22 mouse cellular contexts compared by ENCODE assay signal in genomic region chr13:3805132-3805531, GRCm38 (mm10). TPM values are rescaled to one million over a fixed set of nuclear protein-coding genes. Genes with fewer than 3 reads are reported as not detected.
DNase-seq lines count a peak whose midpoint lies in the region; ATAC-seq lines count a peak whose summit lies in the region.
"Had no signal": no experiment of that assay in that cellular context is flagged by ENCODE, and none has a peak within 500 bp of the region (broad histone marks: within the 10 kb centered on the region; RNA-seq: fewer than 3 reads in every experiment).

No protein-coding gene starts in this region.

- ATAC-seq in forebrain, embryonic 11.5 days (replicated peaks; ENCODE audit: low FRiP score) = no peak
- ATAC-seq: forebrain, embryonic 14.5 days; inflammation-experienced regulatory T-cells, adult 6 months; liver, embryonic 12.5 days had no signal

- H3K27ac ChIP-seq in forebrain, embryonic 11.5 days (ENCODE audit: low read depth, low read length) = no peak overlapping the region
- H3K27ac ChIP-seq: liver, embryonic 12.5 days; neural tube, embryonic 13.5 days had no signal

- H3K4me2 ChIP-seq in forebrain, embryonic 11.5 days (ENCODE audit: low read depth, low read length, severe bottlenecking) = no peak overlapping the region
- H3K4me2 ChIP-seq: embryonic facial prominence, embryonic 15.5 days; liver, embryonic 12.5 days; neural tube, embryonic 13.5 days had no signal

- no peaks in the 10 kb centered on the region for H3K4me1 ChIP-seq in forebrain, embryonic 11.5 days (replicated peaks; ENCODE audit: control insufficient read depth, insufficient read depth, low read length)
- H3K4me1 ChIP-seq: neural tube, embryonic 13.5 days had no signal

- no peaks in the 10 kb centered on the region for H3K27me3 ChIP-seq in forebrain, embryonic 11.5 days (ENCODE audit: control insufficient read depth, insufficient read depth, low read length)
- H3K27me3 ChIP-seq: CH12.LX; embryonic facial prominence, embryonic 15.5 days; liver, embryonic 12.5 days; neural tube, embryonic 13.5 days had no signal

- no peak overlapping the region for H3K9ac ChIP-seq in forebrain, embryonic 11.5 days (ENCODE audit: low read length)
- H3K9ac ChIP-seq: embryonic facial prominence, embryonic 15.5 days; liver, embryonic 12.5 days; neural tube, embryonic 13.5 days had no signal

- H3K36me3 ChIP-seq in forebrain, embryonic 11.5 days (ENCODE audit: control insufficient read depth, insufficient read depth, low read length) = no peaks in the 10 kb centered on the region
- H3K36me3 ChIP-seq: embryonic facial prominence, embryonic 15.5 days; liver, embryonic 12.5 days; neural tube, embryonic 13.5 days had no signal

- intact Hi-C loops in left cerebral cortex, postnatal 4 days (cut with DNase I) = no loop called here
- intact Hi-C loops in left cerebral cortex, postnatal 14 days (cut with DNase I) = no loop called here

- no peaks in the 10 kb centered on the region for H3K9me3 ChIP-seq in forebrain, embryonic 11.5 days (ENCODE audit: control insufficient read depth, low read length)
- H3K9me3 ChIP-seq: embryonic facial prominence, embryonic 15.5 days; liver, embryonic 12.5 days; neural tube, embryonic 13.5 days had no signal

- H3K4me3 ChIP-seq in forebrain, embryonic 11.5 days (ENCODE audit: low read depth, low read length) = no peak overlapping the region
- H3K4me3 ChIP-seq: embryonic facial prominence, embryonic 15.5 days; liver, embryonic 12.5 days; neural tube, embryonic 13.5 days had no signal

- peak; percentile 27 for DNase-seq in adrenal gland, adult 2 months
- no peak for DNase-seq in adrenal gland, postnatal 14 days
- DNase-seq in left cerebral cortex, postnatal 4 days = peak; percentile 2
- no peak for DNase-seq in left cerebral cortex, postnatal 14 days (ENCODE audit: low spot score in 2 of 2)
- peak; percentile 12 for DNase-seq in kidney, adult 11 months
- DNase-seq in kidney, postnatal 10 days = peak; percentile 31
- no peak for DNase-seq in thymus, adult 18-20 months
- no peak for DNase-seq in forebrain, embryonic 11.5 days (ENCODE audit: low spot score)
- DNase-seq: cerebellum, adult 9-11 months; thymus, postnatal 36 days had no signal

- WGBS in forebrain, embryonic 11.5 days = 63% methylated on average over 2 of the region's 2 CpGs

RNA-seq across cellular contexts. Expression of gene Calml3, which starts 1.0 kb away (rescaled TPM):
- total RNA-seq in adrenal gland, adult 2 months (2021) = under 1 TPM; 0.35 to 0.63 TPM
- polyA plus RNA-seq in adrenal gland, adult 2 months (2012; rRNA removed) = 0.35 TPM in 1 of 2 replicates, not detected in the other
- total RNA-seq in adrenal gland, postnatal 14 days (2021) = not detected in 2 replicates
- total RNA-seq in left cerebral cortex, postnatal 4 days (2021) = not detected
- total RNA-seq in left cerebral cortex, postnatal 14 days (2021) = not detected
- not detected in 2 replicates for polyA plus RNA-seq in forebrain, embryonic 11.5 days (2014; fragmentation: Nextera tagmentation; extraction: Ambion mirVana)
- total RNA-seq: adrenal gland, postnatal 4 days; CH12.LX; granulocyte monocyte progenitor cell, adult 5-6 weeks; layer of hippocampus, postnatal 10 days; left cerebral cortex, postnatal 10 days; megakaryocyte, adult 5-6 weeks had no signal
- polyA plus RNA-seq: forebrain, embryonic 14.5 days; hindbrain, embryonic 11.5 days; inflammation-experienced regulatory T-cells, adult 6 months; liver, embryonic 12.5 days; neural tube, embryonic 13.5 days had no signal

RNA-seq across cellular contexts. Expression of gene Calm4, which starts 32.4 kb away (rescaled TPM):
- not detected for total RNA-seq in adrenal gland, adult 2 months (2021)
- polyA plus RNA-seq in adrenal gland, adult 2 months (2012; rRNA removed) = not detected in 2 replicates
- not detected in 2 replicates for total RNA-seq in adrenal gland, postnatal 14 days (2021)
- not detected for total RNA-seq in left cerebral cortex, postnatal 4 days (2021)
- not detected for total RNA-seq in left cerebral cortex, postnatal 14 days (2021)
- not detected in 2 replicates for polyA plus RNA-seq in forebrain, embryonic 11.5 days (2014; fragmentation: Nextera tagmentation; extraction: Ambion mirVana)
- total RNA-seq: adrenal gland, postnatal 4 days; CH12.LX; granulocyte monocyte progenitor cell, adult 5-6 weeks; layer of hippocampus, postnatal 10 days; left cerebral cortex, postnatal 10 days; megakaryocyte, adult 5-6 weeks had no signal
- polyA plus RNA-seq: forebrain, embryonic 14.5 days; hindbrain, embryonic 11.5 days; inflammation-experienced regulatory T-cells, adult 6 months; liver, embryonic 12.5 days; neural tube, embryonic 13.5 days had no signal

RNA-seq across cellular contexts. Expression of gene Calm5, which starts 48.8 kb away (rescaled TPM):
- total RNA-seq in adrenal gland, adult 2 months (2021) = not detected
- polyA plus RNA-seq in adrenal gland, adult 2 months (2012; rRNA removed) = not detected in 2 replicates
- not detected in 2 replicates for total RNA-seq in adrenal gland, postnatal 14 days (2021)
- not detected for total RNA-seq in left cerebral cortex, postnatal 4 days (2021)
- not detected for total RNA-seq in left cerebral cortex, postnatal 14 days (2021)
- not detected in 2 replicates for polyA plus RNA-seq in forebrain, embryonic 11.5 days (2014; fragmentation: Nextera tagmentation; extraction: Ambion mirVana)
- total RNA-seq: adrenal gland, postnatal 4 days; CH12.LX; granulocyte monocyte progenitor cell, adult 5-6 weeks; layer of hippocampus, postnatal 10 days; left cerebral cortex, postnatal 10 days; megakaryocyte, adult 5-6 weeks had no signal
- polyA plus RNA-seq: forebrain, embryonic 14.5 days; hindbrain, embryonic 11.5 days; inflammation-experienced regulatory T-cells, adult 6 months; liver, embryonic 12.5 days; neural tube, embryonic 13.5 days had no signal

Comparison
In these comparisons a context has a peak if more than half of its experiments do, and no peak if none do; other contexts are left out.
1. DNase-seq: peak in adrenal gland, adult 2 months (single experiment), left cerebral cortex, postnatal 4 days (single experiment), kidney, adult 11 months (single experiment) and kidney, postnatal 10 days (single experiment); none in adrenal gland, postnatal 14 days (single experiment), left cerebral cortex, postnatal 14 days (0 of 2), thymus, adult 18-20 months (0 of 2) and forebrain, embryonic 11.5 days (single experiment).